Mouse (Mus musculus): ENCODE results near the gene Klf2. TPM values are rescaled to one million over a fixed set of nuclear protein-coding genes. Genes with fewer than 3 reads are reported as not detected.

Klf2 gene
- 65.3 and 74.1 TPM in 2 replicates for polyA plus RNA-seq (2015; fragmentation: Nextera tagmentation; extraction: Ambion mirVana)

DNA sequence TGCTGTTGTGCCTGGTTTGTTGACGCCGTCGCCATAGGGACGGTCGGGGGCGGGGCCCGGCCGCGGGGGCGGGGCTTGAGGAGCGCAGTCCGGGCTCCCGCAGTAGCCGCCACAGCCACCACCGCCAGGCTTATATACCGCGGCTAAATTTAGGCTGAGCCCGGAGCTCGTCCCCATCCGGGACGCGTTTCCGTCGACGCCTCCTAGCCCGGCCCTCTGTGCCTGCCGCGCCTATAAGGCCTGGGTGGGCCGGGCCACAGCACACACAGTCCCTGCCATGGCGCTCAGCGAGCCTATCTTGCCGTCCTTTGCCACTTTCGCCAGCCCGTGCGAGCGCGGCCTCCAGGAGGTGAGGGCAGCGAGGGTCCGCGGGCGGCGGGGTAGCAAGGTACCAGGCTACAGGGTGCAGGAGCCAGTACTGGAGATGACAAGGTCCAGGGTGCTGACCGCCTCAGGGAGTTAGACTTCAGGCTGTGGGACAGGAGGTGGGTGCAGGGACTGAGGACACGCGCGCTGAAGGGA lies at the start of gene Klf2:
Gene Klf2, plus strand, starts transcription at position 233 of the 522 bp plus-strand sequence.
- peak; percentile 97 for ATAC-seq
- TF ChIP-seq EP300 (IDR thresholded peaks at IDR 0.05) (no peak), CTCF (IDR thresholded peaks at IDR 0.05) (peak; percentile 9; the same call in 1 of the 2 replicates)
- H3K27me3 ChIP-seq (replicated peaks; ENCODE audit: insufficient read depth, low read length), result 0 out of 2 replicates have a peak, but pooled peaks cover 7% of the 10 kb centered on the region

GRCm38 (mm10) chr8:72270606-72271005 lies 48.2 kb upstream of the Klf2 start:
- H3K9ac ChIP-seq (replicated peaks; ENCODE audit: low read depth), result no peak overlapping the region
- TF ChIP-seq EP300 (IDR thresholded peaks at IDR 0.05), result no peak
- TF ChIP-seq CTCF (IDR thresholded peaks at IDR 0.05), result no peak
- H3K4me1 ChIP-seq (ENCODE audit: insufficient read depth, low read depth, low read length), result no peaks in the 10 kb centered on the region
- WGBS, result 81% methylated on average over 12 of the region's 12 CpGs
- DNase-seq (ENCODE audit: low spot score) (no peak), ATAC-seq (no peak)
- H3K36me3 ChIP-seq (ENCODE audit: insufficient read depth, low read length), result no peaks in the 10 kb centered on the region
- H3K4me2 ChIP-seq (replicated peaks; ENCODE audit: low read depth, low read length), result no peak overlapping the region
- no peak overlapping the region for H3K4me3 ChIP-seq (ENCODE audit: low read depth, low read length)
- H3K27me3 ChIP-seq (replicated peaks; ENCODE audit: insufficient read depth, low read length), result no peaks in the 10 kb centered on the region
- H3K9me3 ChIP-seq (ENCODE audit: low read length), result no peaks in the 10 kb centered on the region
- H3K27ac ChIP-seq (ENCODE audit: low read length), result no peak overlapping the region

More for the DNA sequence above, at the start of gene Klf2:
- H3K4me2 ChIP-seq (replicated peaks; ENCODE audit: low read depth, low read length), result peak within 1 kb of the TSS; percentile 82
- peak; percentile 99 for DNase-seq (ENCODE audit: low spot score)
- H3K9me3 ChIP-seq (ENCODE audit: low read length), result no peaks in the 10 kb centered on the region
- peak within 1 kb of the TSS; percentile 93 for H3K27ac ChIP-seq (ENCODE audit: low read length)
- 1% methylated on average over 35 of the region's 46 CpGs for WGBS
- H3K9ac ChIP-seq (replicated peaks; ENCODE audit: low read depth), result peak within 1 kb of the TSS; percentile 77
- H3K36me3 ChIP-seq (ENCODE audit: insufficient read depth, low read length), result 0 out of 2 replicates have a peak, but pooled peaks cover 16% of the 10 kb centered on the region
- 0 out of 2 replicates have a peak, but pooled peaks cover 3% of the 10 kb centered on the region for H3K4me1 ChIP-seq (ENCODE audit: insufficient read depth, low read depth, low read length)
- peak within 1 kb of the TSS; percentile 79 for H3K4me3 ChIP-seq (ENCODE audit: low read depth, low read length)

- Histone ChIP-seq H3K4me3 (ENCODE audit: low read depth, low read length) (no peak overlapping the region), H3K9ac (replicated peaks; ENCODE audit: low read depth) (no peak overlapping the region), H3K27ac (ENCODE audit: low read length) (no peak overlapping the region; the same call in 1 of the 2 replicates), H3K27me3 (replicated peaks; ENCODE audit: insufficient read depth, low read length) (no peaks in the 10 kb centered on the region), H3K36me3 (ENCODE audit: insufficient read depth, low read length) (no peaks in the 10 kb centered on the region), H3K9me3 (ENCODE audit: low read length) (no peaks in the 10 kb centered on the region), H3K4me1 (ENCODE audit: insufficient read depth, low read depth, low read length) (no peaks in the 10 kb centered on the region), H3K4me2 (replicated peaks; ENCODE audit: low read depth, low read length) (no peak overlapping the region)
- ATAC-seq (no peak), DNase-seq (ENCODE audit: low spot score) (no peak)
- no peak for TF ChIP-seq EP300 (IDR thresholded peaks at IDR 0.05)
- TF ChIP-seq CTCF (IDR thresholded peaks at IDR 0.05), result no peak
- 60% methylated on average over 11 of the region's 11 CpGs for WGBS
These were observed 47.7 kb upstream of the Klf2 start for GRCm38 (mm10) chr8:72271051-72271660.

- ATAC-seq (no peak), DNase-seq (ENCODE audit: low spot score) (no peak)
- Histone ChIP-seq H3K4me2 (replicated peaks; ENCODE audit: low read depth, low read length) (no peak overlapping the region), H3K9ac (replicated peaks; ENCODE audit: low read depth) (no peak overlapping the region), H3K36me3 (ENCODE audit: insufficient read depth, low read length) (no peaks in the 10 kb centered on the region), H3K4me1 (ENCODE audit: insufficient read depth, low read depth, low read length) (no peaks in the 10 kb centered on the region), H3K4me3 (ENCODE audit: low read depth, low read length) (no peak overlapping the region), H3K27me3 (replicated peaks; ENCODE audit: insufficient read depth, low read length) (no peaks in the 10 kb centered on the region), H3K9me3 (ENCODE audit: low read length) (no peaks in the 10 kb centered on the region), H3K27ac (ENCODE audit: low read length) (peak overlapping the region; percentile 6)
- WGBS, result 53% methylated on average over 3 of the region's 3 CpGs
- TF ChIP-seq CTCF (IDR thresholded peaks at IDR 0.05) (no peak), EP300 (IDR thresholded peaks at IDR 0.05) (no peak)
These were observed 47.1 kb upstream of the Klf2 start for GRCm38 (mm10) chr8:72271691-72272090.

- no peak overlapping the region for H3K4me2 ChIP-seq (replicated peaks; ENCODE audit: low read depth, low read length)
- H3K9ac ChIP-seq (replicated peaks; ENCODE audit: low read depth), result no peak overlapping the region
- ATAC-seq (peak; percentile 52), DNase-seq (ENCODE audit: low spot score) (peak; percentile 88)
- no peak overlapping the region; the same call in 1 of the 2 replicates for H3K27ac ChIP-seq (ENCODE audit: low read length)
- H3K27me3 ChIP-seq (replicated peaks; ENCODE audit: insufficient read depth, low read length), result no peaks in the 10 kb centered on the region
- H3K9me3 ChIP-seq (ENCODE audit: low read length), result no peaks in the 10 kb centered on the region
- H3K36me3 ChIP-seq (ENCODE audit: insufficient read depth, low read length), result no peaks in the 10 kb centered on the region
- TF ChIP-seq CTCF (IDR thresholded peaks at IDR 0.05), result peak; percentile 86
- TF ChIP-seq EP300 (IDR thresholded peaks at IDR 0.05), result no peak
- H3K4me1 ChIP-seq (ENCODE audit: insufficient read depth, low read depth, low read length), result no peaks in the 10 kb centered on the region
- WGBS, result 11% methylated on average over 3 of the region's 3 CpGs
- no peak overlapping the region for H3K4me3 ChIP-seq (ENCODE audit: low read depth, low read length)
These were observed 46.5 kb upstream of the Klf2 start for GRCm38 (mm10) chr8:72272361-72272760.

DNA sequence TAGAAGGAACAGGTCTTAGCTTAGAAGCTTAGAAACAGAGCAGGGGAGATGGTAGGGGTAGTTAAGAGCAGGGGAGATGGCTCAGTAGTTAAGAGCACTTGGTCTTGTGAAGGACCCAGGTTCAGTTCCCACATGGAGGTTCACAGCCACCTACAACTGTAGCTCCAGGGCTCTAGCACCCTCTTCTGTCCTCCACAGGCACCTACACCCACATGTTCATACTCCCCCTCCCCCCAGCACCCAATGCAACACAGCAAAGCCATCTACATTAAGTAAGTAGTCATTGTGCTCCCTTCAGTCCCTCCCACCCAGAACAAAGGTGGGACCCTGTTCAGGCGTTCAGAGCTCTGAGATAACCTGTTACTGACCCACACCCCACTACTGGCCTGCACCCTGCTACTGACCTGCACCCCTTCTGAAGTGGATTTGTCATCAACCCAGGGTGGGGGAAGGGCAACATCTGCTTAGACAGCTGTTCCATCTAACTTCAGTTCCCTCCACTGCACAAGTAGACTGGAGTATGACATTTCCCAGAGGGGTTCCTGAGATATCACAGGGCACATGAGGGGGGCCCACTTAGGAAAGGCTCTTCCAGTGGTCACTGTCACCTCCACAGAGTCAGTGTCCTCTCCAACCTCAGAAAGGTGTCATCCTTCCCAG lies 45.6 kb upstream of the Klf2 start:
- ATAC-seq, result no peak
- Histone ChIP-seq H3K9me3 (ENCODE audit: low read length) (no peaks in the 10 kb centered on the region), H3K27ac (ENCODE audit: low read length) (no peak overlapping the region), H3K9ac (replicated peaks; ENCODE audit: low read depth) (no peak overlapping the region), H3K36me3 (ENCODE audit: insufficient read depth, low read length) (no peaks in the 10 kb centered on the region), H3K4me2 (replicated peaks; ENCODE audit: low read depth, low read length) (no peak overlapping the region), H3K4me3 (ENCODE audit: low read depth, low read length) (no peak overlapping the region), H3K27me3 (replicated peaks; ENCODE audit: insufficient read depth, low read length) (no peaks in the 10 kb centered on the region), H3K4me1 (ENCODE audit: insufficient read depth, low read depth, low read length) (no peaks in the 10 kb centered on the region)
- TF ChIP-seq EP300 (IDR thresholded peaks at IDR 0.05) (no peak), CTCF (IDR thresholded peaks at IDR 0.05) (peak; percentile 24)
- WGBS, result 64% methylated on average over 1 of the region's 1 CpGs
- no peak for DNase-seq (ENCODE audit: low spot score)
